Mouse (Mus musculus) ES-Bruce4 (cell line): Measurements from ENCODE around the gene Ino80.

Experiments used
- CTCF ChIP-seq: IDR thresholded peaks from one replicate; pipeline ENCODE4 v1.8.1; 2011; ENCODE audit warnings: low read depth, low read length
- EP300 ChIP-seq: IDR thresholded peaks from 2 replicates; pipeline ENCODE4 v1.6.1; 2011; ENCODE audit warnings: low read depth, low read length; ENCODE audit not compliant: insufficient read depth
- POLR2A ChIP-seq: IDR thresholded peaks from one replicate; pipeline ENCODE4 v1.8.1; 2011; ENCODE audit warnings: low read length; ENCODE audit not compliant: insufficient read depth

DNA sequence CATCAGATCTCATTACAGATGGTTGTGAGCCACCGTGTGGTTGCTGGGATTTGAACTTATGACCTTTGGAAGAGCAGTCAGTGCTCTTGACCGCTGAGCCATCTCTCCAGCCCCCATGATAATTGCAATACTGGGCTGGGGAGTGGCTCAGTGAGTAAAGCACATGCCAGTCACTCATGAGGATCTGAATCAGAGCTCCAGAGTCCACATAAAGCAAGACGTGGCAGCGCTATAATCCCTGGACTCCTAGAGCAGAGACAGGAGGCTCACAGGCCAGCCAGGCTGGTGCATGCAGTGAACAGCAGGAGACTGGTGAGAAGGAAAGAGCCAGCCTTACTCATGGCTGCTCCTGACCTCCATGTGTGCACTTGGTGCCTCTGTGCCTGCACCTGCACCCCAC is 47.9 kb upstream of the Ino80 start:
- no peak for TF ChIP-seq CTCF
- TF ChIP-seq POLR2A = no peak
- TF ChIP-seq EP300 = no peak
